Mouse (Mus musculus): ENCODE measurements around the gene Rassf8. TPM values are rescaled to one million over a fixed set of nuclear protein-coding genes. Genes with fewer than 3 reads are reported as not detected.

Gene Rassf8
- total RNA-seq, 2 experiments from 2014 or later = 13.5 to 14.1 TPM

- no peak for DNase-seq (ENCODE audit: low spot score in 2 of 2)
Measured at GRCm38 (mm10) chr6:145776241-145776640, 29.7 kb downstream of the Rassf8 start.

GRCm38 (mm10) chr6:145779383-145779782 is 32.8 kb downstream of the Rassf8 start:
- DNase-seq (ENCODE audit: low spot score in 2 of 2) = no peak

GRCm38 (mm10) chr6:145780180-145780802 is 33.7 kb downstream of the Rassf8 start:
- DNase-seq (ENCODE audit: low spot score in 2 of 2) = no peak

GRCm38 (mm10) chr6:145781256-145781655 is 34.7 kb downstream of the Rassf8 start:
- no peak for DNase-seq (ENCODE audit: low spot score in 2 of 2)

- no peak for DNase-seq (ENCODE audit: low spot score in 2 of 2)
Measured at GRCm38 (mm10) chr6:145781966-145782365, 35.4 kb downstream of the Rassf8 start.

- DNase-seq (ENCODE audit: low spot score in 2 of 2) = no peak
Measured at GRCm38 (mm10) chr6:145787311-145787710, 40.8 kb downstream of the Rassf8 start.

GRCm38 (mm10) chr6:145789738-145790137 is 43.2 kb downstream of the Rassf8 start:
- DNase-seq (ENCODE audit: low spot score in 2 of 2) = no peak

- no peak for DNase-seq (ENCODE audit: low spot score in 2 of 2)
Measured at GRCm38 (mm10) chr6:145792373-145792772, 45.8 kb downstream of the Rassf8 start.

- DNase-seq (ENCODE audit: low spot score in 2 of 2) = peak; percentile 43 to 57
Measured at GRCm38 (mm10) chr6:145793109-145793593, 46.6 kb downstream of the Rassf8 start.

- DNase-seq (ENCODE audit: low spot score in 2 of 2) = no peak
Measured at GRCm38 (mm10) chr6:145794671-145795070, 48.1 kb downstream of the Rassf8 start.

- DNase-seq (ENCODE audit: low spot score in 2 of 2) = no peak
Measured at GRCm38 (mm10) chr6:145796191-145797023, 49.9 kb downstream of the Rassf8 start.

- DNase-seq (ENCODE audit: low spot score in 2 of 2) = no peak
Measured at GRCm38 (mm10) chr6:145797692-145798091, 51.1 kb downstream of the Rassf8 start.

- DNase-seq (ENCODE audit: low spot score in 2 of 2) = no peak
Measured at GRCm38 (mm10) chr6:145801796-145802488, 55.4 kb downstream of the Rassf8 start.

GRCm38 (mm10) chr6:145802881-145803280 is 56.3 kb downstream of the Rassf8 start:
- DNase-seq (ENCODE audit: low spot score in 2 of 2) = no peak

GRCm38 (mm10) chr6:145804276-145804675 is 57.7 kb downstream of the Rassf8 start:
- no peak for DNase-seq (ENCODE audit: low spot score in 2 of 2)

GRCm38 (mm10) chr6:145806784-145807183 is 60.2 kb downstream of the Rassf8 start:
- DNase-seq (ENCODE audit: low spot score in 2 of 2) = no peak

- no peak for DNase-seq (ENCODE audit: low spot score in 2 of 2)
Measured at GRCm38 (mm10) chr6:145807929-145808328, 61.4 kb downstream of the Rassf8 start.

- DNase-seq (ENCODE audit: low spot score in 2 of 2) = no peak
Measured at GRCm38 (mm10) chr6:145809566-145809965, 63.0 kb downstream of the Rassf8 start.

GRCm38 (mm10) chr6:145810015-145810414 is 63.5 kb downstream of the Rassf8 start:
- DNase-seq (ENCODE audit: low spot score in 2 of 2) = no peak

- DNase-seq (ENCODE audit: low spot score in 2 of 2) = no peak
Measured at GRCm38 (mm10) chr6:145811174-145811573, 64.6 kb downstream of the Rassf8 start.

GRCm38 (mm10) chr6:145815200-145815599 is 68.7 kb downstream of the Rassf8 start:
- DNase-seq (ENCODE audit: low spot score in 2 of 2) = no peak

GRCm38 (mm10) chr6:145819151-145819550 is 72.6 kb downstream of the Rassf8 start:
- no peak for DNase-seq (ENCODE audit: low spot score in 2 of 2)
